Mouse (Mus musculus) left cerebral cortex, adult 8-10 months (tissue): ENCODE measurements around the gene Pnrc1. TPM values are rescaled to one million over a fixed set of nuclear protein-coding genes. Genes with fewer than 3 reads are reported as not detected.
"Not testable (repeated sequence)": the region's sequence is repeated elsewhere in the genome, so short reads cannot be mapped to it uniquely, and the experiment has no call there.

Experiments used
- DNase-seq, 2 experiments: peaks; one replicate each; pipeline ENCODE4 v3.0.0; 2022; ENCODE audit warnings: low spot score in 2 of 2
- total RNA-seq, 4 experiments: library from RNA; stranded (reverse); gene quantifications; 2 replicates each; pipeline ENCODE4 v1.2.4; 2022

Pnrc1 gene
- 100 to 1,000 TPM; 141 to 154 (median 144) TPM for total RNA-seq

GRCm38 (mm10) chr4:33290002-33290401 lies at the start of gene Pnrc1:
Gene Pnrc1 (minus strand): TSS chr4:33290163.
- peak in 1 of 2 experiments; percentile 44 for DNase-seq

- DNase-seq, result no peak
Measured at GRCm38 (mm10) chr4:33337999-33338398, 48.0 kb upstream of the Pnrc1 start.

GRCm38 (mm10) chr4:33332956-33333455 lies 43.0 kb upstream of the Pnrc1 start:
- DNase-seq, result no peak

GRCm38 (mm10) chr4:33331147-33331546 lies 41.2 kb upstream of the Pnrc1 start:
- no peak for DNase-seq

GRCm38 (mm10) chr4:33315840-33316239 lies 25.9 kb upstream of the Pnrc1 start:
- no peak for DNase-seq

GRCm38 (mm10) chr4:33314150-33314549 lies 24.2 kb upstream of the Pnrc1 start:
- not testable (repeated sequence) for DNase-seq

GRCm38 (mm10) chr4:33310840-33311437 lies 21.0 kb upstream of the Pnrc1 start:
- DNase-seq, result no peak

GRCm38 (mm10) chr4:33309764-33310757 lies 20.1 kb upstream of the Pnrc1 start, which contains the start of gene Rngtt:
Gene Rngtt (plus strand): TSS chr4:33310311.
- DNase-seq, result peak; percentile 80 to 94

GRCm38 (mm10) chr4:33307146-33307545 lies 17.2 kb upstream of the Pnrc1 start:
- no peak for DNase-seq

GRCm38 (mm10) chr4:33303057-33303456 lies 13.1 kb upstream of the Pnrc1 start:
- DNase-seq, result no peak

GRCm38 (mm10) chr4:33300891-33301665 lies 11.1 kb upstream of the Pnrc1 start:
- DNase-seq, result not testable (repeated sequence)

GRCm38 (mm10) chr4:33292409-33293370 lies 2.7 kb upstream of the Pnrc1 start:
- DNase-seq, result peak in 1 of 2 experiments; percentile 49

- no peak for DNase-seq
Measured at GRCm38 (mm10) chr4:33290878-33291277, 915 bp upstream of the Pnrc1 start.

- DNase-seq, result no peak
Measured at GRCm38 (mm10) chr4:33289106-33289650, 785 bp downstream of the Pnrc1 start.

- no peak for DNase-seq
Measured at GRCm38 (mm10) chr4:33285448-33285847, 4.5 kb downstream of the Pnrc1 start.

GRCm38 (mm10) chr4:33284083-33284880 lies 5.7 kb downstream of the Pnrc1 start:
- DNase-seq, result no peak

- no peak for DNase-seq
Measured at GRCm38 (mm10) chr4:33281891-33282685, 7.9 kb downstream of the Pnrc1 start.

GRCm38 (mm10) chr4:33273437-33273836 lies 16.5 kb downstream of the Pnrc1 start:
- no peak for DNase-seq
